Mouse (Mus musculus) brain, embryonic 14.5 days (tissue): ENCODE results near the gene Tet2.

Experiments used
- CTCF ChIP-seq: fragments of 200-500 bp; IDR thresholded peaks from 2 replicates; pipeline ENCODE4 v1.5.1; 2012; ENCODE audit warnings: inconsistent platforms, mild to moderate bottlenecking, moderate library complexity, borderline replicate concordance; ENCODE audit not compliant: insufficient read depth, insufficient read length; ENCODE audit errors: extremely low read depth
- POLR2A ChIP-seq: fragments of 200-500 bp; IDR thresholded peaks from 2 replicates; pipeline ENCODE4 v1.6.1; 2012; ENCODE audit warnings: mild to moderate bottlenecking, inconsistent platforms, borderline replicate concordance; ENCODE audit not compliant: poor library complexity, insufficient read depth, insufficient read length, severe bottlenecking; ENCODE audit errors: extremely low read depth

GRCm38 (mm10) chr3:133516137-133516536 lies 28.8 kb downstream of the Tet2 start:
- no peak for TF ChIP-seq CTCF
- TF ChIP-seq POLR2A = no peak
